Mouse (Mus musculus) E14TG2a.4 (cell line): ENCODE data around the gene Med16.

Source experiments
- H3K27me3 ChIP-seq: 2 replicates; pipeline ENCODE4 v1.6.1; 2014; ENCODE audit warnings: low read length, control low read depth; ENCODE audit not compliant: insufficient read depth
- H3K36me3 ChIP-seq: 2 replicates; pipeline ENCODE4 v1.6.1; 2014; ENCODE audit warnings: low read length, control low read depth; ENCODE audit not compliant: insufficient read depth
- H3K4me1 ChIP-seq: replicated peaks from 2 replicates; pipeline ENCODE4 v1.6.1; 2014; ENCODE audit warnings: low read depth, low read length, control low read depth
- H3K4me3 ChIP-seq: replicated peaks from 2 replicates; pipeline ENCODE4 v1.5.1; 2014; ENCODE audit warnings: mild to moderate bottlenecking, low read length
- H3K9me3 ChIP-seq: 2 replicates; pipeline ENCODE4 v1.6.1; 2014; ENCODE audit warnings: low read length, control low read depth
- CTCF ChIP-seq: conservative IDR thresholded peaks from 2 replicates; pipeline ENCODE4 v1.5.1; 2014; ENCODE audit warnings: low read length
- NANOG ChIP-seq: IDR thresholded peaks from 2 replicates; pipeline ENCODE4 v1.6.1; 2014; ENCODE audit warnings: borderline replicate concordance, low read length, mixed read lengths
- POU5F1 ChIP-seq: IDR thresholded peaks from 2 replicates; pipeline ENCODE4 v1.6.1; 2014; ENCODE audit warnings: low read length, borderline replicate concordance

The Med16 gene

DNA sequence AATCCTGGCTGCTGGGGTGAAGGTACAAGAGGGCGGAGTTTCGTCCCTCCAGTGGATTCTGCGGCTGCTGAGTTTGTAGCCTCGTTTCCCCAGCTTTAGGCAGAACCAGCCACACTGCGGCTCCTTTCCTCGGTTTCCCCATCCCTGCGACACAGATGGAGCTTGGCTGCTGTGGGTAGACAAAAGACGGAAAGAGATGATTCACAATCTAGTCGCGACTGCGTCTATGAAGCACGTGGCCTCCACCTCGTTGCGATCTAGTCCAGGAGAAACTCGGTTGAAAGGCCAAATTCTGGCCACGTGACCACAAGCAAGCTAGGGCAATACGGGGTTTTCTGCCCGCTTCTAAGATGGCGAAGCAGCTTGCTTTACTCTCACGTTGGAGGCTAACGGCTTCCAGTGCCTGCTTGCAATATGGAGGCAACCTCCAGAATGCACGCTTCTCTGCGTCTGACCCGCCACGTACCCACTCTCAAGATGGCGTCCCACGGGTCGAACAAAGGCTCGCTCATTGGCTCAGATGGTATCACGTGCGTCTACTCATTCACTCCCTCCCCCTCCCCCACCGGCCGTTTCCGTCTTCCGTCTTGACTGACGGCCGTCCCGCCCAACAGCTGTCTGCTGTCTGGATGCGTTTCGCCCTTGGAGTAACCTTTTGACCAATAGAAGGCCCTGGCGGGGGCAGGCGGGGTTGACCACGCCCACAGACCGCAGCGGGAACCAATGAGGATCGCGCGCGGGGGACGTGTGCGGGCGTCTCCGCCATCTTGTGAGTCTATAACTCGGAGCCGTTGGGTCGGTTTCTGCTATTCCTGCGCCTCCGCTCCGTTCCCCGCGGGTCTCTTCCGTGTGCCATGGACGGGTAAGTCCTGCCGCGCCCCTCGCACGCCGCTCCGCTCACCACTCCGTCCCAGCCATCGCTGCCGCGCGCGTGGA lies 54.6 kb downstream of the Med16 start, which contains the start of gene Ptbp1:
Gene Ptbp1 (plus strand): TSS at position 568 of the 936 bp plus-strand sequence.
- Histone ChIP-seq H3K4me1 (peaks cover 74% of the 10 kb centered on the region), H3K36me3 (peaks cover 44% of the 10 kb centered on the region), H3K4me3 (peak within 1 kb of the TSS; percentile 97), H3K27me3 (no peaks in the 10 kb centered on the region), H3K9me3 (no peaks in the 10 kb centered on the region)
- peak; percentile 19; the same call in 1 of the 2 replicates for TF ChIP-seq NANOG
- no peak for TF ChIP-seq CTCF
- no peak for TF ChIP-seq POU5F1

DNA sequence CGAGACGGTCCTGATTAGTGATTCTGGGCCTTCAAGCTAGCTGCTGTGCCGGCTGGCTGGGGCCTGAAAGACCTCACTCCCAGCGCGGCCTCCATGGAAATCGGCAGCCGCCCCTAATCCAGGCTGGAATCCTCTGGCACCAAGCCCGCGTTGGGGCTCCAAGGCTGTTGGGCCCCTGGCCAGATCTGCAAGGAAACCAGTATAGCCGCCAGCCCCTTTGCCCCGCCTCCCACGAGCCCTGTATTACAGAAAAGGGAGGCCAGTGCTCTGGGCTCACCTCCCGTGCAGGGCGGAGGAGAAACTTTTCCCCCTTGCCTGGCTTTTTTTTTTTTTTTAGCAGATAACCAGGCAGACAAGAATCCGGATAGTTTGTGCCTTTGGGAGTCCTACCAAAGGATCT lies 55.3 kb downstream of the Med16 start:
- TF ChIP-seq CTCF (no peak), NANOG (no peak), POU5F1 (no peak)

GRCm38 (mm10) chr10:79852827-79853226 lies 55.9 kb downstream of the Med16 start:
- Histone ChIP-seq H3K9me3 (no peaks in the 10 kb centered on the region), H3K36me3 (peaks cover 31% of the 10 kb centered on the region), H3K27me3 (no peaks in the 10 kb centered on the region), H3K4me3 (peak overlapping the region; percentile 86), H3K4me1 (peaks cover 69% of the 10 kb centered on the region)
- TF ChIP-seq NANOG (no peak), CTCF (no peak), POU5F1 (no peak)

More for the DNA sequence above, 55.3 kb downstream of the Med16 start:
- Histone ChIP-seq H3K4me3 (peak overlapping the region; percentile 86), H3K4me1 (peaks cover 69% of the 10 kb centered on the region), H3K27me3 (no peaks in the 10 kb centered on the region), H3K9me3 (no peaks in the 10 kb centered on the region), H3K36me3 (peaks cover 37% of the 10 kb centered on the region)

- peaks cover 69% of the 10 kb centered on the region for H3K4me1 ChIP-seq
- TF ChIP-seq CTCF (no peak), NANOG (no peak)
- H3K9me3 ChIP-seq, result no peaks in the 10 kb centered on the region
- H3K36me3 ChIP-seq, result peaks cover 26% of the 10 kb centered on the region
- H3K27me3 ChIP-seq, result no peaks in the 10 kb centered on the region
- H3K4me3 ChIP-seq, result peak overlapping the region; percentile 86
These were observed 56.5 kb downstream of the Med16 start for GRCm38 (mm10) chr10:79852107-79852789.

DNA sequence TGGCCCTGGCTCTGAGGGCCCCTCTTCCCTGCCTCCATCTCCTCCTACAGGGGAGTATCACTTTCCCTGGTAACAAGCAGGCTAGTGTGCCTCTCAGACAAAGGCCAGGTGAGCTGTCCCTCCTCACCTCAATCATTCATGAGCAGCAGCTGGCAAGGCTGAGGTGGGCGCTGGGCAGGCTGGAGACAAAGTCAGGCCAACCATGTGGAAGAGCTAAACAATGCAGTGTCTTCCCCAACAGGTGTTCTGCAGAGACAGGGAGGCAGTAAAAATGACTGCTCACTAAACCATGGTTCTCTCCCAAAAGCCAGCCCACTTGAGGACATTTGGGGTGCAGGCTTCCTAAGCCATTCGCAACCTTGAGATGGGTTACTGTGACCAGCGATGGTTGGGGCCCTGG lies 57.1 kb downstream of the Med16 start:
- H3K4me1 ChIP-seq, result peaks cover 63% of the 10 kb centered on the region
- no peak for TF ChIP-seq POU5F1
- TF ChIP-seq CTCF, result no peak
- TF ChIP-seq NANOG, result no peak
- H3K27me3 ChIP-seq, result no peaks in the 10 kb centered on the region
- peaks cover 20% of the 10 kb centered on the region for H3K36me3 ChIP-seq
- H3K9me3 ChIP-seq, result no peaks in the 10 kb centered on the region
- peak overlapping the region; percentile 86 for H3K4me3 ChIP-seq

DNA sequence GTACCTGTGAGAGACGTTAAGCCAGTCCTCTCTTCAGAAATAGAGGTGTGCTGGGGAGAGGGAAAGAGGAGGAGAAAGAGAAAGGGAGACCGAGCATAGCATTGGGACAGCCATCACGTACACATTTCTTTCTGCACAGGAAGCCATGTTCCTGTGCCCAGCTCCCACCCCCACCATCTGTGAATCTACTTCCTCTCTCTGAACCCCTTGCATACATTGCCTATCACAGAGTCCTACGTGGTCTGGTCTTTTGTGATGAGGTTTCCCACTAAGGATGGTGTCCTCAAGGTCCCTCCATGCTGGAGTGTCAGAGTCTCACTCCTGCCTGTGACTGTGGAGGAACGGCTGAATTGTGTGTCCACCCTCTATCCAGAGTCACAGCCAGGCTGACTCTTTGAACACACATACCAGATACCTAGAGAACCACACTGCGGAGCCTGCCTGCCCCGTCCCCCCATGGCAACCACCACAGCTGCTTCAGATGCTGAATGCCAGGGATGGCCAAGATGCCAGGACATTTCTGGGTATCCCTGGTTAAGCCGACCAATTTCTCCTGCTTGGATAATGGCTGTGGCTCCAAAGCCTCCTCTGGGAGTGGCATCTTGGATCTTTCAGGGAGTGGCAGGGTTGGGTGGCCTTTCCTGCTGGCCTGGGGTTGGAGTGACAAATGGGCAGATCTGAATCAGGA lies 58.6 kb downstream of the Med16 start:
- peak overlapping the region; percentile 20 for H3K4me3 ChIP-seq
- H3K9me3 ChIP-seq, result no peaks in the 10 kb centered on the region

DNA sequence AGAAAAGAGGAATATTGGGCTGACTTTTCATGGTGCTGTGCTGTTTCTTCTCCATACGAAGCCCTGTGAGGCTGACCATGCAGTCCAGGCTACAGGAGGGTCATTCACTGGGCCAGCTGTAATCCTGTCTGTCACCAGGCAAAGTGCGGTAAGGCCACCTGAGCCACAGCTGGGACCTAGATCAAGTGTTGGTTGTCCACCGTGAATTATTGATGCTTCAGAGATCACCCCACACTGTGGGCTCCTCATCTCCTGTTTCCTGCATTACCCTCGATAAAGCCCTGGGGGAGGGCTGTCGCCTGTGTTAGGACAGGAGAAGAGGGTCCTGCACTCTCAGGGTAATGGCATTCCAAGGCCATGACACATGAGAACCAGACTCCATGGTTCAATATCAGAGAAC lies 62.2 kb downstream of the Med16 start:
- no peak for TF ChIP-seq NANOG
- TF ChIP-seq CTCF, result no peak
- no peak for TF ChIP-seq POU5F1
- no peak overlapping the region for H3K4me3 ChIP-seq

More for the DNA sequence above, 58.6 kb downstream of the Med16 start:
- TF ChIP-seq NANOG, result no peak
- no peak for TF ChIP-seq POU5F1
- TF ChIP-seq CTCF, result no peak
- Histone ChIP-seq H3K27me3 (no peaks in the 10 kb centered on the region), H3K36me3 (peaks cover 6% of the 10 kb centered on the region), H3K4me1 (peaks cover 57% of the 10 kb centered on the region)

More for the DNA sequence above, 62.2 kb downstream of the Med16 start:
- Histone ChIP-seq H3K9me3 (no peaks in the 10 kb centered on the region), H3K27me3 (no peaks in the 10 kb centered on the region), H3K36me3 (peaks cover 6% of the 10 kb centered on the region), H3K4me1 (peaks cover 76% of the 10 kb centered on the region)
